Mouse (Mus musculus) stomach, postnatal 0 days (tissue): Measurements from ENCODE around the gene Comtd1. TPM values are rescaled to one million over a fixed set of nuclear protein-coding genes. Genes with fewer than 3 reads are reported as not detected.
A peak's percentile ranks its signal among the peaks of the same experiment; 100 is the strongest.

Experiments used
- ATAC-seq: fragments of 200-750 bp; cut with Nextera tagmentation; 2 replicates; pipeline ENCODE4 v1.8.0; 2017; ENCODE audit not compliant: low FRiP score, low TSS enrichment
- DNase-seq: peaks from one replicate; pipeline ENCODE4 v3.0.0-alpha.2; 2016; ENCODE audit warnings: low spot score
- H3K27ac ChIP-seq: fragments of 300-500 bp; sonication (generic); replicated peaks from 2 replicates; pipeline ENCODE4 v1.5.1; 2014; ENCODE audit warnings: mild to moderate bottlenecking, control low read depth
- H3K27me3 ChIP-seq: fragments of 300-500 bp; sonication (generic); 2 replicates; pipeline ENCODE4 v1.6.1; 2014; ENCODE audit warnings: low read length; ENCODE audit not compliant: control insufficient read depth, insufficient read depth
- H3K36me3 ChIP-seq: fragments of 300-500 bp; sonication (generic); 2 replicates; pipeline ENCODE4 v1.6.1; 2014; ENCODE audit warnings: low read length, mixed read lengths; ENCODE audit not compliant: control insufficient read depth, insufficient read depth
- H3K4me1 ChIP-seq: fragments of 300-500 bp; sonication (generic); replicated peaks from 2 replicates; pipeline ENCODE4 v1.6.1; 2014; ENCODE audit warnings: antibody characterized with exemption; ENCODE audit not compliant: control insufficient read depth, insufficient read depth
- H3K4me2 ChIP-seq: fragments of 300-500 bp; sonication (generic); replicated peaks from 2 replicates; pipeline ENCODE4 v1.6.1; 2014; ENCODE audit warnings: low read depth, mild to moderate bottlenecking, control low read depth, moderate library complexity
- H3K4me3 ChIP-seq: fragments of 300-500 bp; sonication (generic); 2 replicates; pipeline ENCODE4 v1.5.1; 2014; ENCODE audit warnings: low read depth, low read length, control low read depth
- H3K9ac ChIP-seq: fragments of 300-500 bp; sonication (generic); 2 replicates; pipeline ENCODE4 v1.6.1; 2014; ENCODE audit warnings: mild to moderate bottlenecking, low read length, control low read depth, mixed read lengths
- H3K9me3 ChIP-seq: fragments of 300-500 bp; sonication (generic); 2 replicates; pipeline ENCODE4 v1.6.1; 2016; ENCODE audit warnings: low read length; ENCODE audit not compliant: control insufficient read depth
- CTCF ChIP-seq: IDR thresholded peaks from 2 replicates; pipeline ENCODE4 v1.5.1; 2016; ENCODE audit warnings: antibody characterized with exemption, low read depth, mild to moderate bottlenecking, moderate library complexity
- EP300 ChIP-seq: optimal IDR thresholded peaks from 2 replicates; pipeline ENCODE3; 2016; ENCODE audit warnings: antibody characterized with exemption
- WGBS: fragments of 180-500 bp; shearing (Covaris S2); extraction: QIAGEN DNeasy Blood & Tissue Kit; methylation state at CpG from one replicate; pipeline ENCODE4 v1.1.7; 2014; 5-methylcytosine and 5-hydroxymethylcytosine counted together
- polyA plus RNA-seq: library from polyadenylated mRNA; unstranded; fragments of >200 nt; fragmentation: Nextera tagmentation; extraction: Ambion mirVana; gene quantifications from 2 replicates; pipeline ENCODE4 v1.2.1, GENCODE M21; 2015

Gene Comtd1
- polyA plus RNA-seq, 1 experiment from 2014 or later = 39.2 TPM

DNA sequence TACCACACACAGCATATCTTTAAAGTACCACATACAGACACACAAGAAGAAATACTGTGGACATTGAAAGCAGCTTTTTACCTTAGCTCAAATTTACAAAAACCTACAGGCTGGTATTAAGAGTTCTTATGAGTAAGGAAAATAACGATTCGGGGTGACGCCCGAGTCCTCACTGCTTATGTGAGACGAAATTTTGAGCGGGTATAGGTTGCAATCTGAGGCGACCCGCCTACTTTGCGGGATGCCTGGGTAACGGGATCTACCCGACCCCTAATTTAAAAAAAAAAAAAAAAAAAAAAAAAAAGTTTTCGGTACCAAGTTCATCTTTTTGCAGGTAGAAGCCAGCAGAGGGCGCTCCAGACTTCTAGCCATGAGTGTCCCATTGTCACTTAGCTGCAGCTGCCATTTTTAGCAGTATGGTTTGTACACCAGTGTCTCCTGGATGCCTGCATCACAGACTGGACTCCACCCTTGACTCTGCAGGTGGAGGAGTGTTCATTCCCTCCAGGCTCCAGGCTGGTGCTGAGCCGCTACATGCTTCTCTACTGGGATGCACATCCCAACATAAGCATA is 36.1 kb downstream of the Comtd1 start:
- Histone ChIP-seq H3K4me2 (no peak overlapping the region), H3K36me3 (no peaks in the 10 kb centered on the region), H3K27me3 (no peaks in the 10 kb centered on the region), H3K4me3 (no peak overlapping the region), H3K9ac (no peak overlapping the region), H3K9me3 (no peaks in the 10 kb centered on the region), H3K4me1 (no peaks in the 10 kb centered on the region), H3K27ac (no peak overlapping the region)
- 0 out of 2 replicates have a peak, but pooled peaks have one; percentile 19 for ATAC-seq
- WGBS = 27% methylated on average over 14 of the region's 14 CpGs
- peak; percentile 81 for DNase-seq
- peak; percentile 76 for TF ChIP-seq CTCF
- TF ChIP-seq EP300 = no peak

DNA sequence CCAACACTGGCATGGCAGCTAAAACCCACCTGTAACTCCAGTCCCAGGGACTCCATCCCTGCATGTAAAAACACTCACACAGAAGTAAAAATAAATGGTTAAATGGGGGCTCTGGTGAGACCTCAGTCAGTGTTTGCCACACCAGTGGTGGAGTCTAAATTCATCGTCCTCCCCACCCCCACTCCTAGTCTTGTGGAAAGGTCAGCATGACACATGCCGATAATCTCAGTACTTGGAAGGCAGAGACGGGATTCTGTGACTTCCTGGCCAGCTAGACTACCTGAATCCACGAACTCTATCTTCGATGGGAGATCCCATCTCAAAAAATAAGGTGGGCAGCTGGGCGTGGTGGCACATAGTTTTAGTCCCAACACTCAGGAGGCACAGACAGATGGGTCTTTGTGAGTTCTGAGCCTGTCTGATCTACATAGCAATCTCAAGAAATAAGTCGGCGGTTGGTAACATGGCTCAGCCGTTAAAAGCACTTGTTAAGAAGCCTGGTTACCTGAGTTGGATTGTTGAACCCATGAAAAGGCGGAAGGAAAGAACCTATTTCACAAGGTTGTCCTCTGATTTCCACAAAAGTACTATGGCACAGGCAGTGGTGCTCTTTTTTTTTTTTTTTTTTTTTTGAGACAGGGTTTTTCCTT is 36.9 kb downstream of the Comtd1 start:
- Histone ChIP-seq H3K36me3 (no peaks in the 10 kb centered on the region), H3K9me3 (no peaks in the 10 kb centered on the region), H3K27ac (no peak overlapping the region), H3K27me3 (no peaks in the 10 kb centered on the region), H3K9ac (no peak overlapping the region), H3K4me2 (no peak overlapping the region), H3K4me1 (no peaks in the 10 kb centered on the region), H3K4me3 (no peak overlapping the region)
- ATAC-seq = no peak
- WGBS = 78% methylated on average over 10 of the region's 10 CpGs
- no peak for DNase-seq
- TF ChIP-seq CTCF = no peak
- no peak for TF ChIP-seq EP300

DNA sequence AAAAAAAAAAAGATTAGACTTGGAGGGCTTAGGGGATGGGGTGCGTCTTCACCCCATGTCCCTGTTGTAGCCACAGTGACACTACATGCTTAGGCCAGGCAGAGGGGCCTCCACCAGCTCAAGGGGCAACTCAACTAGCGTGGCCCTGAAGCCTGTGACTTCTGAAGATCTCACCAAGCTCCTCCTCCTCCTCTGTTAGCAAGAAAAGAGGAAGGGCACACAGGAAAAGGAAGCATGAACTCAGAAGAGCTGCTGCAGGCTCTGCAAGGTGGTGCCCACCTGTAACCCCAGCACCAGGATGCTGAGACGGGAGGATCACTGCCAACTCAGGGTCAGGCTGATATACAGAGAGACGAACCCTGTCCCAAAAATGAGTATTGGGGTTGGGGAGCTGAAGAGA is 37.5 kb downstream of the Comtd1 start:
- no peaks in the 10 kb centered on the region for H3K4me1 ChIP-seq

DNA sequence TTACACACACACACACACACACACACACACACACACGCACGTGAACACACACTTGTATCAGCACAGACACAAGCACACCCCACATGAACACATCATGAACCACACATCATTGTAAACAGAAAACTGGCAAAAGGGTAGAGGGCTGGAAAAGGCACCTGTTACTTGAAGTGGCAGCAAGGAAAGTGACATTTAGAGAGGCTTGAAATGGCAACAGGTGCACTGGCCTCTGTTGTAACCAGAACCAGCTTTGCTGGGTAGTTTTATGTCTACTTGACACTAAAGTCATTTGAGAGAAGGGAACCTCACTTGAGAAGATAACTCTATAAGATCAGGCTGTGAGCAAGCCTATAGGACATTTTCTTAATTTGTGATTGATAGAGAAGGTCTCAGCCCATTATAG is 39.4 kb downstream of the Comtd1 start:
- 79% methylated on average over 2 of the region's 2 CpGs for WGBS
- no peaks in the 10 kb centered on the region for H3K27me3 ChIP-seq
- no peak overlapping the region for H3K9ac ChIP-seq
- H3K4me3 ChIP-seq = no peak overlapping the region
- no peaks in the 10 kb centered on the region for H3K4me1 ChIP-seq
- ATAC-seq (no peak), DNase-seq (no peak)
- no peaks in the 10 kb centered on the region for H3K9me3 ChIP-seq
- H3K4me2 ChIP-seq = no peak overlapping the region
- no peak overlapping the region for H3K27ac ChIP-seq
- H3K36me3 ChIP-seq = no peaks in the 10 kb centered on the region
- TF ChIP-seq CTCF (no peak), EP300 (no peak)

More for the DNA sequence above, 37.5 kb downstream of the Comtd1 start:
- DNase-seq (no peak), ATAC-seq (no peak)
- WGBS = 88% methylated on average over 4 of the region's 4 CpGs
- no peak overlapping the region for H3K27ac ChIP-seq
- no peak overlapping the region for H3K4me2 ChIP-seq
- no peak overlapping the region for H3K4me3 ChIP-seq
- no peaks in the 10 kb centered on the region for H3K9me3 ChIP-seq
- no peak for TF ChIP-seq CTCF
- TF ChIP-seq EP300 = no peak
- H3K27me3 ChIP-seq = no peaks in the 10 kb centered on the region
- no peak overlapping the region for H3K9ac ChIP-seq
- H3K36me3 ChIP-seq = no peaks in the 10 kb centered on the region

DNA sequence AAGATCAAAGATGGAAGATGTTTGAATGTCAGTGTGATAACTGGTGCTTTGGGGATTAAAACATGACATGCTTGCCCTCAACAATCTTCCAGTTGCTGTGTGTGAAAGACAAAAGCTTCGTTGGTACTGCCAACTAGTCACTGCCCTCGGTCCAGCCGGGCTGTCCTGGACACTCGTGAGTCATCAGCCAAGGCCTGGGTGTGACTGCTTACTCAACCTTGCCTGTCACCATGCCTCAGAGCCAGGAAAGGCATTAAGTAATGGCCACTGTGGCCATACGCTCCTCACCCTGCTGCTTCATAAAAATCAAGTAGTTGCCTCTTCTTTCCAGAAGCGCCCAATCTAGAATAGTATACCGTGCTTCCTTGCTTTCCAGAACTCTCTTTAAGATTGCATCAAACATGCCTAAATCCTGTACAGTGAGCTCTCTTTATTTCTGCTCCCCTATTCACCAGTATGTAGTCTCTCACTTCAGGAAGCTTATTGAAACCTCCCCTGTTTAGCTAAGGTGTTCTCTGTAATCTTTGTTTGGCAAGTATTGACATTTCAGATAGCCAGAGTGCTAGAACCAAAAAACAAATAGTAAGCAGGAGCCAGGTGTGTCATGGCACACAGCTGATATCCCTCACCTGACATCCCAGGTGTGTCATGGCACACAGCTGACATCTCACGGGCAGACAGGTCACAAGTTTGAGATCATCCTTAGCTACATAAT is 40.4 kb downstream of the Comtd1 start:
- Histone ChIP-seq H3K4me1 (no peaks in the 10 kb centered on the region), H3K4me3 (no peak overlapping the region), H3K9me3 (no peaks in the 10 kb centered on the region), H3K9ac (no peak overlapping the region), H3K27me3 (no peaks in the 10 kb centered on the region), H3K36me3 (no peaks in the 10 kb centered on the region), H3K4me2 (no peak overlapping the region), H3K27ac (peak overlapping the region; percentile 85)
- TF ChIP-seq CTCF = no peak
- TF ChIP-seq EP300 = no peak
- 54% methylated on average over 8 of the region's 8 CpGs for WGBS
- ATAC-seq = peak; percentile 87
- DNase-seq = peak; percentile 86

DNA sequence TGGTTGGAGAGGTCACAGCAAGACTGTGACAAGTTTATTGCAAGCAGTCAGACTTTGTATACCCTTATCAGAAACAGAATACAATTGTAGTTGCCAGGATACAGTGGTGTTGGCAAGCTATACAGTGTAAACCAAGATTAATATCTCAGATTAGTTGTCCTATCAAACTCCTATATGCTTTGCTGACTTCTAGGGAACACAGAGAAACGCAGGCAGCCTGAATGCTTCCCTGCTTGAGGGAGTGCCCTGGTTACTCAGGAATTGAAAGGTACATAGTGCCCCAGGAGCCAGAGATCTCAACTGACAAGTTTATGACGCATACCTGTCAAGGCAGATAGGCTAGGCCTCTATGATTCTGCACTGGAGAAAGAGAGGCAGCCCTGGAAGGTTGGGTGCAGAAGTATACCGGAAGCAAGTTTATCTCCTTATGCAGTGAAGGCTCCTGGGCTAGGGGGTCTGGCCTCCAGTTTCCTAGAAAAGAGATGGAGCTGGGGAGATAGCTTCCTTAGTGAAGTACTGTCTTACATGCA is 42.1 kb downstream of the Comtd1 start:
- TF ChIP-seq CTCF = no peak
- no peak for TF ChIP-seq EP300
- Histone ChIP-seq H3K4me1 (no peaks in the 10 kb centered on the region), H3K9me3 (no peaks in the 10 kb centered on the region), H3K9ac (no peak overlapping the region), H3K4me3 (no peak overlapping the region), H3K27ac (peak overlapping the region; percentile 85), H3K4me2 (no peak overlapping the region), H3K36me3 (no peaks in the 10 kb centered on the region), H3K27me3 (no peaks in the 10 kb centered on the region)
- WGBS = 44% methylated on average over 3 of the region's 3 CpGs
- DNase-seq (peak; percentile 71), ATAC-seq (peak; percentile 91)
